Mouse (Mus musculus) embryonic facial prominence, embryonic 15.5 days (tissue): ENCODE measurements around the gene Pthlh. TPM values are rescaled to one million over a fixed set of nuclear protein-coding genes. Genes with fewer than 3 reads are reported as not detected.

Experiments used
- ATAC-seq: fragments of 200-750 bp; cut with Nextera tagmentation; 2 replicates; pipeline ENCODE4 v1.8.0; 2017; ENCODE audit warnings: low read depth, moderate TSS enrichment; ENCODE audit not compliant: insufficient number of reproducible peaks, low FRiP score, low TSS enrichment
- H3K27ac ChIP-seq: fragments of 300-500 bp; sonication (generic); replicated peaks from 2 replicates; pipeline ENCODE4 v1.5.1; 2015; ENCODE audit warnings: mild to moderate bottlenecking, inconsistent platforms
- H3K27me3 ChIP-seq: fragments of 300-500 bp; sonication (generic); 2 replicates; pipeline ENCODE4 v1.6.1; 2015; ENCODE audit warnings: inconsistent platforms
- H3K36me3 ChIP-seq: fragments of 300-500 bp; sonication (generic); 2 replicates; pipeline ENCODE4 v1.6.1; 2015; ENCODE audit warnings: mild to moderate bottlenecking, inconsistent platforms
- H3K4me1 ChIP-seq: fragments of 300-500 bp; sonication (generic); 2 replicates; pipeline ENCODE4 v1.6.1; 2015; ENCODE audit warnings: inconsistent platforms
- H3K4me2 ChIP-seq: fragments of 300-500 bp; sonication (generic); replicated peaks from 2 replicates; pipeline ENCODE4 v1.6.1; 2015; ENCODE audit warnings: mild to moderate bottlenecking, inconsistent platforms
- H3K4me3 ChIP-seq: fragments of 300-500 bp; sonication (generic); replicated peaks from 2 replicates; pipeline ENCODE4 v1.5.1; 2015; ENCODE audit warnings: mild to moderate bottlenecking, inconsistent platforms
- H3K9ac ChIP-seq: fragments of 300-500 bp; sonication (generic); 2 replicates; pipeline ENCODE4 v1.6.1; 2015; ENCODE audit warnings: inconsistent platforms
- H3K9me3 ChIP-seq: fragments of 300-500 bp; sonication (generic); replicated peaks from 2 replicates; pipeline ENCODE4 v1.6.1; 2016; ENCODE audit warnings: inconsistent platforms
- WGBS: fragments of 180-500 bp; shearing (Covaris S2); methylation state at CpG from one replicate; pipeline ENCODE4 v1.1.7; 2015; 5-methylcytosine and 5-hydroxymethylcytosine counted together
- polyA plus RNA-seq: library from polyadenylated mRNA; unstranded; fragments of >200 nt; fragmentation: Nextera tagmentation; extraction: Ambion mirVana; gene quantifications from 2 replicates; pipeline ENCODE4 v1.2.1, GENCODE M21; 2015

Gene Pthlh
- polyA plus RNA-seq, 1 experiment from 2014 or later: 26.7 TPM

DNA sequence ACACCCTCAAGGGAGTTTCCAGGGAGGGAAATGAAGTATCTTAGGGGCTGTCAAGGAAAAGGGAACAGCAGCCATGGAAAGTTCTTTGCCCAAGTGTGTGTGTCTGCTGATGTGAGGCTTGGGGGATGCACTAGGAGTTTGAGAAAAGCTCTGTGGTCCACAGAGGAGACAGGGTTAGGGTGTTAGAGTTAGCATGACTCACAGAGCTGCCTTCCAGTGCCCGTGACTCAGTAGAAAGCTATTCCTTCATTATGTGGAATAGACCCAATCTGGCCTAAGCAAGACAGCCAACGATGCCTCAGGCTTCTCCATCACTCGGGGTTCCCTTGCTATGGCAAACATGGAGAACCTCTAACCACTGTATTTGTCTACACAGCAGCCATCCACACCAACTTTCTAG, 3.2 kb downstream of the Pthlh start:
- Histone ChIP-seq H3K4me2 (peak overlapping the region; percentile 22), H3K9me3 (no peaks in the 10 kb centered on the region), H3K27ac (no peak overlapping the region), H3K4me1 (peaks cover 20% of the 10 kb centered on the region), H3K9ac (no peak overlapping the region), H3K4me3 (peak overlapping the region; percentile 56; the same call in 1 of the 2 replicates), H3K36me3 (no peaks in the 10 kb centered on the region), H3K27me3 (peaks cover 8% of the 10 kb centered on the region)
- WGBS: 61% methylated on average over 3 of the region's 3 CpGs
- no peak for ATAC-seq

DNA sequence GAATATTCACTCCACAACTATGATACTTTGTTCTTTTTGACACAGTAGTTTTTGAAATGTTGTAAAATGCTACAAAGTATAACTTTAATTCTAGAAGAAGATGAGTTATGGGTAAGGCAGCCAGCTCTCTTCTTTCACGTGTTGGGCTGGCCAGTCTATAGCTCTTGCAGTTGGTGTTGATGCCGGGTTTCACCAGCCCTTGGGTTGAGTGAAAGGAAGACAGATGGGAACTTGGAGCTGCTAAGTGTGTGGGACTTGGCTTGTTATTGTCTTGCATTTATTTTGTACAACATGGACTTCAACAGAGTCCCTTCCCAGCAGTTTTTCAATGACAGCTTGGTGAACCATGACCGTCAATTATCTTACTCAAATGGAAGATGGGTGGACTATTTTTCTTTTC, 16.2 kb downstream of the Pthlh start:
- H3K27me3 ChIP-seq: no peaks in the 10 kb centered on the region
- H3K9me3 ChIP-seq: no peaks in the 10 kb centered on the region
- no peak overlapping the region for H3K27ac ChIP-seq
- H3K36me3 ChIP-seq: no peaks in the 10 kb centered on the region
- no peak for ATAC-seq
- H3K4me3 ChIP-seq: no peak overlapping the region
- no peak overlapping the region for H3K4me2 ChIP-seq
- H3K4me1 ChIP-seq: no peaks in the 10 kb centered on the region
- 76% methylated on average over 3 of the region's 3 CpGs for WGBS
- H3K9ac ChIP-seq: no peak overlapping the region

DNA sequence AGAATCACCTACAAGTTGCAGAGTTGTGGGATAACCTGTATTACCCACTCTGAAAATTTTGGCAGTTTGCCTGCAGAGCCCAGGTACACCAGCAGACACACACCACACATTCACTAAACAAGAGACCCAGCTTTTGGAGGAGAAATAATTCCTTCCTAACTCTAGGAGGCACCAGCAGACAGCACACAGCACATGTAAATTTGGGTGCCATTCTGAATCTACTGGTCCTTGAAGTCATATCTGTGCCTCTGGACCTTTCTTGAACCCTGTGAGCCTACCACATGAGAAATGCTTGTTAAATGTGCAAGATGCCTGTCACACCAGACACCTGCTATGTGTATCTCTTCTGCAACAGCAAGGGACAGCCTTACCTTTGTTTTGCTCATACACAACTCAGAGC, 19.7 kb downstream of the Pthlh start:
- H3K9me3 ChIP-seq: no peaks in the 10 kb centered on the region
- H3K4me3 ChIP-seq: no peak overlapping the region
- no peak overlapping the region for H3K27ac ChIP-seq
- no peaks in the 10 kb centered on the region for H3K36me3 ChIP-seq
- no peaks in the 10 kb centered on the region for H3K4me1 ChIP-seq
- ATAC-seq: no peak
- H3K9ac ChIP-seq: no peak overlapping the region
- no peaks in the 10 kb centered on the region for H3K27me3 ChIP-seq
- no peak overlapping the region for H3K4me2 ChIP-seq

DNA sequence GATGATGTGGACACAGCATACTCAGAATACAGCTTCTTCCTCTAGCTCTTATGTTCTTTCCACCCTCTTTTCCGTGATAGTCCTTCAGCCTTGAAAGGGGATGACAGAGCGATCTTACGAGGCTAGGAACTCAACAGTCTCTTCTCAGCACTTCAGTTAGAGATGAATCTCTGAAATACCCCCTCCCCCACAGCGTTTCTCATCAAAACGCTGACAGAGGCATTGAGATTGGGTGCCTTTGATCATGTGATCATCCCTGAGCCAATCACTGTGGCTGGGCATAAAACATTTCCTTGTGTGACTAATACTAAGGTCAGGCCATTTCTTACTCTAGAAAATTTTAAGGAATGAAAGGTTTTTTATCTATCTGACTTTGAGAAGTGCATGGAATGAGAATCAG, 20.3 kb downstream of the Pthlh start:
- H3K4me2 ChIP-seq: no peak overlapping the region
- 57% methylated on average over 5 of the region's 5 CpGs for WGBS
- H3K4me1 ChIP-seq: no peaks in the 10 kb centered on the region
- H3K9me3 ChIP-seq: no peaks in the 10 kb centered on the region
- H3K4me3 ChIP-seq: no peak overlapping the region
- no peak overlapping the region for H3K27ac ChIP-seq
- H3K9ac ChIP-seq: no peak overlapping the region
- H3K36me3 ChIP-seq: no peaks in the 10 kb centered on the region
- H3K27me3 ChIP-seq: no peaks in the 10 kb centered on the region
- no peak for ATAC-seq

DNA sequence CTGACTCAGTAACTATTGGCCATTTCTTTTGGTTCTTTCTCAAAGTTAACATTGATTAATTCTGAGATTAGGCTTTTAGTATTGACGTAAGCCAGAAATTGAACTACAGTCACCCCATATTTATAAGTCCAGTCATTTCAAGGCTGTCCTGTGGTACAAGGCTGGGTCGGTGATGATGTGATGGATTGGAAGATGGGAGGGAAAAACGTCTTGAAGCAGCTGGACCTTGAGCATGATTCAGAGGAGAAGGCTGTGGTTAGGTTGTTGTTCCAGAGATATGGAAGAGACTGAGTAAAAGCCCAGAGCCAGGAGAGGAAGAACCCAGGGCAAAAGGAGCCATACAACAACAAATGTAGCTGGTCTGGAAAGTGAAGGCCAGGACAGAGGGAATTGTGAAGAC, 22.4 kb downstream of the Pthlh start:
- Histone ChIP-seq H3K27me3 (no peaks in the 10 kb centered on the region), H3K4me3 (no peak overlapping the region), H3K4me1 (no peaks in the 10 kb centered on the region), H3K9me3 (no peaks in the 10 kb centered on the region), H3K36me3 (no peaks in the 10 kb centered on the region), H3K27ac (no peak overlapping the region), H3K9ac (no peak overlapping the region), H3K4me2 (no peak overlapping the region)
- WGBS: 81% methylated on average over 3 of the region's 3 CpGs
- no peak for ATAC-seq

DNA sequence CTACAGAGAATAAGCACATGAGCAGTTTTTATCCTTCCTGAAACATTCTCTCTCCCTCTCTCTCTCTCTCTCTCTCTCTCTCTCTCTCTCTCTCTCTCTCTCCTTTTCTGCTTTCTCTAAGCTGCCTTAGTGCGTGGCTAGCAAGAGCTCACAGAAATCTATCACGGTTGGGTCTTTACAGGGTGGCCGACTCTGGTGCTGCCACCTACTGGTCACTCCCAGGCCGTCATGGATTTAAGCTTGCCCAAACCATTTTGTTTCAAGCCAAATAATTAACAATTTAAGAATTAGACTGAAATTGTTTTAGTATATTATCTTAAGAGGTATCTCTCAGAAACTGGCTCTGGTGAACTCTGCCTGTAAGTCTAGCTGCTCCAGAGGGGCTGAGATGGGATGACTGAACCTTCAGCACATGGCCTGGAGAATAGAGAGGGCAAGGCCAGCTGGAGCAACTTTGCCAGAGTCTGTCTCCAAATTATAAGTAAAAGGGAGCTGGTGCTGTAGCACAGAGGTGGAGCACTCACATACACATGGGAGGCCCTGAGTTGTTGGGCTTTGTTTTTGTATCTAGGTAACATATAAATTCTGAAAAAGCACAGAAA, 23.7 kb downstream of the Pthlh start:
- Histone ChIP-seq H3K27ac (no peak overlapping the region), H3K9ac (no peak overlapping the region), H3K4me1 (no peaks in the 10 kb centered on the region), H3K27me3 (no peaks in the 10 kb centered on the region), H3K9me3 (no peaks in the 10 kb centered on the region), H3K4me2 (no peak overlapping the region), H3K4me3 (no peak overlapping the region), H3K36me3 (no peaks in the 10 kb centered on the region)
- ATAC-seq: no peak
- WGBS: 0% methylated on average over 4 of the region's 4 CpGs

DNA sequence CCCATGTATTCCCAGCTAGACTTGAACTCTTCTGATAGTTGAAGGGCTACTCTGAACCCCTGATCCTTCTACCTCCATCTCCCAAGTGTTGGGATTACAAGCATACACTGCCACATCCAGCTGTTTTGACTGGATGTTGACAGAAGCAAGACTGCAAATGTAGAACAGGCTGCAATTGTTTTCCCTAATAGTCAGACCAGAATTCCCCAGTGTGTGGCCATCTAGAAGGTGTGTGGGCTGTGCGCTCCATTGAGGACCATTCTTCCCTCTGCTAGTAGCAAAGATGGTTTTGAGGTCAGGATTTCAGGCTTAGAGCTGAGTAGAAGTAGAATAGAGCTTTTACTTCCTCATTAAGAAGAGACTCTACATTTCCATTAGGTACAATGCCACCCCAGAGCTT, 37.3 kb downstream of the Pthlh start:
- ATAC-seq: no peak
- Histone ChIP-seq H3K27me3 (no peaks in the 10 kb centered on the region), H3K4me1 (no peaks in the 10 kb centered on the region), H3K27ac (no peak overlapping the region), H3K9me3 (no peaks in the 10 kb centered on the region), H3K9ac (no peak overlapping the region), H3K36me3 (no peaks in the 10 kb centered on the region), H3K4me3 (no peak overlapping the region), H3K4me2 (no peak overlapping the region)
- 95% methylated on average over 1 of the region's 1 CpGs for WGBS

DNA sequence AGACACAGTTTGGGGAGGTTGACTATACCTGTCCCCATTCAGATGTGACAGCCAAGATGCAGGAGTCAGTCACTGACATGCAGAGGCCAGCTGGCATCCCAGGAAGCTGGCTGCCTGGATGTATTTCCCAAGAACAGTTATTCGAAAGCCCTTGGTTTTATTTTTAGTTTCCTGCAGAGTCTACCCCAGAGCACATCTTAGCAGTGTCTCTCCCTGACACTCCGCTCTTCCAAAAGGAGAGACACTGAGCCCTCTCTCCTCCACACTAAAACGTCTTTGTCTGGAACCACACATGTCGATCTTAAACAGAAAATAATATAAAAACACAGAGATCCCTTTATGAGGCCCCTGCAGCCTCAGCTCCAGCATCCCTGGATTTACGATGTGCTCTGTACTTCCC, 44.9 kb downstream of the Pthlh start:
- no peak for ATAC-seq
- Histone ChIP-seq H3K27ac (no peak overlapping the region), H3K4me2 (no peak overlapping the region), H3K4me1 (no peaks in the 10 kb centered on the region), H3K9ac (no peak overlapping the region), H3K4me3 (no peak overlapping the region), H3K9me3 (no peaks in the 10 kb centered on the region), H3K27me3 (no peaks in the 10 kb centered on the region), H3K36me3 (no peaks in the 10 kb centered on the region)
- WGBS: 70% methylated on average over 5 of the region's 5 CpGs

DNA sequence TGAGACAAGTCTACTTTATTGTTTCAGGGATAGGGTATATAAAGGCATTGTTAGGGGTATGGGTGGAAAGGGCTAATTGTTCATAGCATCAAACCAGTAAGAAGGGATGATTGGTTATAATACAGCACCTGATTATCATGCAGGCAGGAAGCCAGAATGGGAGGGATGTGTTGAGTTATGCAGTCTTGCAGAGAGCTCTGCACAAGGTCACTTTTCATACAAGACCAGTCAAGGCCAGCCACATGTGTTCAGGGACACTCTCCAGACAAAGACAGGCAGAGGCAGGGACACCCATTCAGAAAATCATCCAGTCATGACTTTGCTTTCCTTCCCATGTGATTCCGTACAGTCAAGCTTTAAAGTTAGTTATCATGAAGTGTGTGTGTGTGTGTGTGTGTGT, 47.8 kb downstream of the Pthlh start:
- Histone ChIP-seq H3K4me2 (no peak overlapping the region), H3K36me3 (no peaks in the 10 kb centered on the region), H3K9me3 (no peaks in the 10 kb centered on the region), H3K27ac (no peak overlapping the region), H3K27me3 (no peaks in the 10 kb centered on the region), H3K4me3 (no peak overlapping the region), H3K9ac (no peak overlapping the region), H3K4me1 (no peaks in the 10 kb centered on the region)
- WGBS: 90% methylated on average over 1 of the region's 1 CpGs
- ATAC-seq: no peak

DNA sequence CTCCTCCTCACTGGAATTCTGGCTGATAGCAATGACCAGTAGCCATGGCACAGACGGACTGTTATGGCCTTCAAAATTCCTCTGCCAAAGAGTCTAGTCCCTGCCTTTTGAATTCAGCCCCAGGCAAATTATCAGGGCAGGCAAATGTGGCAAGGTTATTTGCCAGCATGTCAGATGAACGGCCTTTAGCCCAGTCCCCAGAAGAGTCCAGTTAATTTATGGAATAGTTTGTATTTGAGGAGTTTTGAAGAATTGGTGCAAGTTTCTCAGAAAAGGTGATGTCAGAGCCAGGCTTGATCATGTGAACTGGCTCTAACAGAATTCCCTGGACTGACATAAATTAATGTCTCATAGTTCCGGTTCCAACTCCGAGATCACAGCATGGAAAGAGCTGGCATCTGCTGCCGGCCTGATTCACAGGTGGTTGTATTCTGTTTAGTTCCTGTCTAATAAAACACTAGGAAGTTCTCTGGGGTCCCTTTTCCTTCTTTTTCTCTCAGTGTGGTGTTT, 56.1 kb downstream of the Pthlh start:
- H3K9me3 ChIP-seq: no peaks in the 10 kb centered on the region
- H3K9ac ChIP-seq: no peak overlapping the region
- H3K27ac ChIP-seq: no peak overlapping the region
- no peaks in the 10 kb centered on the region for H3K36me3 ChIP-seq
- H3K4me3 ChIP-seq: no peak overlapping the region
- H3K4me2 ChIP-seq: no peak overlapping the region
- H3K27me3 ChIP-seq: no peaks in the 10 kb centered on the region
- no peak for ATAC-seq
- H3K4me1 ChIP-seq: no peaks in the 10 kb centered on the region
- 70% methylated on average over 5 of the region's 5 CpGs for WGBS
